Mouse (Mus musculus): ENCODE results near the gene Hoxc11.

Gene Hoxc11

GRCm38 (mm10) chr15:102965003-102965891 is 11.0 kb downstream of the Hoxc11 start:
- no peak for DNase-seq (ENCODE audit: low spot score in 2 of 2)

DNA sequence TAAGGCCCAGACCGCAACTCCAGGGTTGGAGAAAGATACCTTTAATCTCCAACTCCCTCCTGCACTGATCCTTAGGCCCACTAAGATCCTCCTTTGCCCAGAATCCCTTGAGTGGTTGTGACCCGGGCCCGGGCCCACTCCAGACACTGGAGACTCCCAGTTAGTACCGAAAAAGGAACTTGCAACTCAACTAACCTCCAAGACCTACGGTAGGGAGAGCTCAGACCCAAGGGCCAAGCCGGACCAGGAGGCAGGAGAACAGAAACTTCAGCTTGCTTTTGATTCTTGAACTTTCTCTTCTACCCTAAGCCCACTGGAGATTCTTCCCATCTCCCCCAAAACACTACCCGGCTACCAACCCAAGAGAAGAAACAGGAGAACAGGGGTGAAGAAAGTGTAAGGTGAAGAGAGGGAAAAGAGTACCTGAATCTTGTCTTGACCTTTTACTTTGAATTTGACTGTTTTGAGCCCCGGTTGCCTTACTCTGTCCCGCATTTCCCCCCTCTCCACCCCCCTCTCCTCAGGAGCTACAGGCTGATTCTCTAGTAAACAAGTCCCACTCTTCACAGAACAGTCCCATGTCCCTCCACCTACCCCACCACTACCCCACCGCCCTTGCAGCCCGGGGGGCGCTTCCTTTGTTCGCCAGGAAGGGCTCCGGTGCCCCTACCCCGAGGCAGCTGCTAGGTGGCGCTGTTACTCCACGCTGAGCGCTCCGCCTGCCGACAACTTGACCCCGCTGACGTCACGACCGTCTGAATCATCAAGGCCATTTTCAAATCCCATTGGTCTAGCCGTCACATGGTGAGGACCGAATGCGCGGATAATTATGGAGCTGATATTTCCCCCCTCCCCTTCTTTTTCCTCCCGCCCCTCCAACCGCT is 11.9 kb downstream of the Hoxc11 start:
- DNase-seq (ENCODE audit: low spot score in 2 of 2), result peak; percentile 35 to 37

- DNase-seq (ENCODE audit: low spot score in 2 of 2), result no peak
Measured at GRCm38 (mm10) chr15:102966776-102967311, 12.6 kb downstream of the Hoxc11 start, which contains the start of gene Hoxc10. TSS of gene Hoxc10 (plus strand) at chr15:102966796.

DNA sequence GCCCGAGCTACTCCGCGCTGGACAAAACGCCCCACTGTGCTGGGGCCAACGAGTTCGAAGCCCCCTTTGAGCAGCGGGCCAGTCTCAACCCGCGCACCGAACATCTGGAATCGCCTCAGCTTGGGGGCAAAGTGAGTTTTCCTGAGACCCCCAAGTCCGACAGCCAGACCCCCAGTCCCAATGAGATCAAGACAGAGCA is 13.0 kb downstream of the Hoxc11 start, which contains the start of gene Hoxc5:
Hoxc5 (plus strand) TSS at position 132 of the 199 bp plus-strand sequence.
- no peak for DNase-seq (ENCODE audit: low spot score in 2 of 2)

GRCm38 (mm10) chr15:102967511-102968397 is 13.5 kb downstream of the Hoxc11 start:
- DNase-seq (ENCODE audit: low spot score in 2 of 2), result no peak

- no peak for DNase-seq (ENCODE audit: low spot score in 2 of 2)
Measured at GRCm38 (mm10) chr15:102969296-102969695, 15.1 kb downstream of the Hoxc11 start.

DNA sequence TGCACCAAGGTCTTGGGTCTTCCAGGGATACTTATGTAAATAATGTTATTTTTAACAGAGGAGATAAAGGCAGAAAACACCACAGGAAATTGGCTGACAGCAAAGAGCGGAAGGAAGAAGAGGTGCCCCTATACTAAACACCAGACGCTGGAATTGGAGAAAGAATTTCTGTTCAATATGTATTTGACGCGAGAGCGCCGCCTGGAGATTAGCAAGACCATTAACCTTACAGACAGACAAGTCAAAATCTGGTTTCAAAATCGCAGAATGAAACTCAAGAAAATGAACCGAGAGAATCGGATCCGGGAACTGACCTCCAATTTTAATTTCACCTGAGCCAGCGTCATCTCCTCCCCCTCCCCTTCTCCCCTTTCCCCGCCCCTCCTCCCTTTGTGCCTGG is 16.5 kb downstream of the Hoxc11 start:
- DNase-seq (ENCODE audit: low spot score in 2 of 2), result no peak

GRCm38 (mm10) chr15:102972254-102972653 is 18.0 kb downstream of the Hoxc11 start:
- no peak for DNase-seq (ENCODE audit: low spot score in 2 of 2)

DNA sequence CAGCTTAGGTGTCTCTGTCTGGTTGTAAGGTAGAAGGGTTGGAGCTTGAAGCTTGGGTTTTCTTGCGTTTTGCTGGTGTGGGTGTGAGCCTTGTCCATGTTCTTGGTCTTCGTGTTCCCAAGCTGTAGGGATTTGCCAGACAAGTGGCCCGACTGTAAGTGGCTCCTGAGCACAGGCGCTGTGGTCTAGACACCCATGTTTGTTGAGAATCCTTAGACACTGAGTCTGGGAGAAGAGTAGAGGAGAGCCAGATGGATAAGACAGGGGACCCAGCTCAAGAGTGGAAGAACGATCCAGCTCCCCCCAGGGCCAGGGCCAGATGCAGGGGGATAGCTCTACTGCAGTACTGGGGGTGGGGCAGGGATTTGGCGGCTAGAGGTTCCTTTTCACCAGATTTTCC is 18.5 kb downstream of the Hoxc11 start:
- DNase-seq (ENCODE audit: low spot score in 2 of 2), result no peak

DNA sequence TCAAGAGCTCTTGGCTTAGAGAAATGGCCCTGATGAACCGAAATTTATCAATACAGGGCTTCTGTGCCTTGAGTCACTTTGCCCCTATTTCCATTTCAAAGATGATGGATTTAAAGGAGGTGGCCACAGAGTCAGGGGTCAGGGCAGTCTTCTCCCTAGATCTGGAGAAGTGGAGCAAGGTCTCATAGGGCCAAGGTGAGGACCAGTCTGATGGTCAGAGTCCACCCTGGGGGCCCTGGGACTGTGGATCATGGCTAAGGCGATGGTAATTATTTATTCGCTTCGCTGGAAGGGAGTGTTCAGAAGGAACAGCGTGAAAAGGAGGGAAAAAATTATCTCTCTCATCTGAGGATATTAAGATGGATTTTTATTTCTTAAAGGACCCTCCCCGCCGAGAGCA is 20.8 kb downstream of the Hoxc11 start:
- DNase-seq (ENCODE audit: low spot score in 2 of 2), result no peak

DNA sequence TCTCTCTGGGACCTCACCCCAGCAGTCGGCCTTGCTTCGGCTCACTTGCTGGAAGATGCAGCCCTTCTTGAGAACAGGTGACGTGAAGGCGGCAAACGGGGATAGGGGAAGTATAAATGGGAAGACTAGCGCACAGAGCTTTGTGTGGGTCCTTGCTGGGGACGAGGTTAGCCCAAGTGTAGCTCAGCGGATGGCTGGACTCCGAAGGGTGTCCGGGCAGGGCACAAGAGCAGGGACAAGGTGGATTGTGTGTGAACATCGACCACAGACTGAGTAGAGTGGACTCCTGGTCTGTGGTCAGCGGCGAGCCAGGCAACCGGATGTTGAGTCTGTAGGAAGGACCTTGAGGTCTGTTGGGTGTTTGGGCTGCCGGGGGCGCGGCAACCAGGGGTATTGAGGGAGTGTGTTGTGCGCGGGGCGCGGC is 21.5 kb downstream of the Hoxc11 start:
- DNase-seq (ENCODE audit: low spot score in 2 of 2), result no peak

DNA sequence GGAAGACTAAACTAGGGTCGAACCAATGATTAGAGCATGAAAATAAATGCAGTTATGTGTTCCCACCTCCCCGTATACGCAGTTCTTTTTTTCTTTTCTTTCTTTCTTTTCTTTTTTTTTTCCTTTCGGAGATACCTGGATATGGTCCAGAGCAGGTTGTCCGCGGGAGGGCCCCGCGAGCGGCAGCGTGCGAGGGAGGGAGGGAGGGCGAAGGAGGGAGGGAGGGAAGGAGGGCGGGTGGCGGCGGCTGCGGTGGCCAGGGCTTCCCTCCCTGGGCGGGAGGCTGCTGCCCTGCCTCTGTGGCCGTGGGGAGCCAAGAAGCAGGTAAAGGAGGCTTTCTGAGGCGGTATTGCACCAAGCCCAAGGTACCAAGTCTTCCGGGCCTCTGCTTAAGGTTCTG is 21.9 kb downstream of the Hoxc11 start, which contains the start of gene Hoxc9:
Hoxc9 (plus strand) TSS at position 269 of the 400 bp plus-strand sequence.
- no peak for DNase-seq (ENCODE audit: low spot score in 2 of 2)

GRCm38 (mm10) chr15:102976631-102977422 is 22.6 kb downstream of the Hoxc11 start:
- no peak for DNase-seq (ENCODE audit: low spot score in 2 of 2)

DNA sequence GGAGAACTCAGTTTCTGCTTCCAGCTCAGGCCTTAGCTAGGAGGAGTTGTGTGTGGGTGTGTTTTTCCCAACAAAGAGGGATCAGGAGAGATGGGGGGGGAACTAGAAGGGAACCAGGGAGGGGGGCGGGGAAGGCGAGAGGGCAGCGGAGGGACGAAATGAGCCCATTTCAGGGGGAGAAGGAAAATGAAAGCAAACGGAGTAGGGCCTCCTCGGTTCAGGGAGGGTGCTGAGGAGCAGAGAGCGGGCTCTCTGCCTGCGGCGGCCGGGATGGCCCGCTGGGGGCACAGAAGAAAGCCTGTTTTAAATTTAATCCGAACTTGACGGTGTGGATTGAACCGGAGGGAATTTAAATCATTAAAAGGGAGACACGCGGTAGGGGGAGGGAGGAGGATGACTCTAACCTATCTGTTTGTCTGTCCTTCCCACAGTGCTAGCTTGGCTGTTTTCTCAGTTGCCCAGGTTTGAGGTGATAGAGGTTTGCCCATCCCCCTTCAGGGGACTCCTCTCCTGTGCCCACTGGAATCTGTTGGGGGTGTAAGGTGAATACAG is 23.3 kb downstream of the Hoxc11 start:
- no peak for DNase-seq (ENCODE audit: low spot score in 2 of 2)

- no peak for DNase-seq (ENCODE audit: low spot score in 2 of 2)
Measured at GRCm38 (mm10) chr15:102978615-102979515, 24.6 kb downstream of the Hoxc11 start.

GRCm38 (mm10) chr15:102979936-102980335 is 25.7 kb downstream of the Hoxc11 start:
- no peak for DNase-seq (ENCODE audit: low spot score in 2 of 2)

DNA sequence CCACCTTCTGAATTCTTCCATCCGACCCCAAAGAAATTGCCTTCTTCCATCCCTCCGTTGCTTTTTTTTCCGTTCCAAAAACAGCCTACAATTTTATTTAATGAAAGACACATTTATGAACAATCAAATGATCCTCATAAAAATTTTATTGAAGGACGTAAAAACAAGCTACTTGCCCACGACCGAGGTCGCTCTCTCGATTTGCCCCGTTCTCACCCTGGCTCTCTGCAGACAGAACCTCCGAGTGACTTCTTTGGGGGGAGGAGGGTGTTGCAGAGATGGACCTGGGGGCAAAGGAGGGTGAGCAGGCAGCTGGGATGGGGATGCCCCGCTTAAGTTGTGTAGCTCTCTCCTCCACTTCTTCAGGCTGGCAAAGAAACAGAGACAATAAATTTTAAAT is 26.1 kb downstream of the Hoxc11 start:
- DNase-seq (ENCODE audit: low spot score in 2 of 2), result no peak

GRCm38 (mm10) chr15:102980912-102981311 is 26.7 kb downstream of the Hoxc11 start:
- no peak for DNase-seq (ENCODE audit: low spot score in 2 of 2)
